Mouse (Mus musculus) adrenal gland, postnatal 36 days (tissue): Measurements from ENCODE around the gene Prrc2a. TPM values are rescaled to one million over a fixed set of nuclear protein-coding genes. Genes with fewer than 3 reads are reported as not detected.

Experiments
- DNase-seq, 2 experiments: peaks; one replicate each; pipeline ENCODE4 v3.0.0; 2021; ENCODE audit warnings: mixed read lengths in 1 of 2
- total RNA-seq, 2 experiments: library from RNA; stranded (reverse); gene quantifications; 2 replicates each; pipeline ENCODE4 v1.2.3; 2021

Gene Prrc2a
- total RNA-seq, 2 experiments from 2014 or later = 212 to 261 TPM

GRCm38 (mm10) chr17:35162730-35163129 lies 2.0 kb downstream of the Prrc2a start:
- peak; percentile 53 to 76 for DNase-seq

DNA sequence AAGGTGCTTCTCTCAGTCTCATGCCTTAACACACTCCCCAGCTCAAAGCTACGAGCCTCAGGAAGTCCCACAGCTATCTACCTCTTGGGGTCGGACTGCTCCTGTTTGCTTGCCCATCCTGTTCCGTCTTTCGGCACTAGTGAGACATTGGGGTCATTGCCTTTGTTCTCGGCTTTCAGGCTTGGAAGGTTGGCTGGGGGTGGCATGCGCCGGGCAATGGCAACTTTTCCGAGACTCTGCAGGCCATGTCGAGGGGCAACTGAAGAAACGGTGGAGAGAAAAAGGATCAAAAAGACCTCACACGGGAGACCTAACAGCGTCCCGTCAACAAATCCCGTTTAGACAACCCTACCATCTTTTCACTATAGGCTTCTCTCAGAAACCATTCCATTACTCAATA lies 2.6 kb downstream of the Prrc2a start:
- DNase-seq = no peak

DNA sequence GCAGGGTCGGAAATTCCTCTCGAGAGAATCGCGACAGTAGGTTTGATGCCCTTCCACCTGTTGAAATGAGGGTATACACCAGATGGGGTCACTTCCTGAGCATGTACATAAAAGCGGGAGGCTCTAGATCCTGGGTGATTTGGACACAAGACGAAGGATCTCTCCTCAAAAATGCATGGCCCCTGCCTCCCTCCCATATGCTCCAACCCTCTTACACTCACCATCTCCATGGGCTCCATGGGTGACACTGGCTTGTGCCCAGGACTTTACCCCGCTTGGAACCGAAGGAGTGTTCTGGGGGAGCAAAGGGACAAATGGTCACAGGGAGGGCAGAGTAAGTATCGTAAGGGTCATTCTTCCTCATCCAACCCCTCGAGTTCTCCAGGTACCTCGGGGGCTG lies 3.3 kb downstream of the Prrc2a start:
- no peak for DNase-seq

DNA sequence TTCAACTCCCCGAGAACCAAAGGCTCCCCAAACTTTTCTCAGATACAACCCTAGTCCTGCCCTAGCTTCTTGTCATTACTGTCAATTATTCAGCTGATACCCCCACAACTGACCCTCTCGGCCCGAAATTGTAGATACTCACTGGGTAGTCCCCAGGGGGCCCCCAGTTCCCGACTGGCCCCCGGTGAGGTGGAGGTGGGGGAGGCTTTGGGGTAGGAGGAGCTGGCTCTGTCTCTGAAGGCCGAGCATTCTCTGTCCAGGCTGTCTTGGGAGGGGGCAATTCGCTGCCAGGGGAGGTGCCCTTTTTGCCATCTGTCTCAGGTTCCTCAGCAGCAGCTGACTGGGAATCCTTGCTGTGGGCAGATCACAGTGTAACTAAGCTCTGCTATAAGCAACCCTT lies 5.1 kb downstream of the Prrc2a start:
- DNase-seq = no peak

- DNase-seq = no peak
Observed at GRCm38 (mm10) chr17:35158850-35159593, 5.7 kb downstream of the Prrc2a start.

DNA sequence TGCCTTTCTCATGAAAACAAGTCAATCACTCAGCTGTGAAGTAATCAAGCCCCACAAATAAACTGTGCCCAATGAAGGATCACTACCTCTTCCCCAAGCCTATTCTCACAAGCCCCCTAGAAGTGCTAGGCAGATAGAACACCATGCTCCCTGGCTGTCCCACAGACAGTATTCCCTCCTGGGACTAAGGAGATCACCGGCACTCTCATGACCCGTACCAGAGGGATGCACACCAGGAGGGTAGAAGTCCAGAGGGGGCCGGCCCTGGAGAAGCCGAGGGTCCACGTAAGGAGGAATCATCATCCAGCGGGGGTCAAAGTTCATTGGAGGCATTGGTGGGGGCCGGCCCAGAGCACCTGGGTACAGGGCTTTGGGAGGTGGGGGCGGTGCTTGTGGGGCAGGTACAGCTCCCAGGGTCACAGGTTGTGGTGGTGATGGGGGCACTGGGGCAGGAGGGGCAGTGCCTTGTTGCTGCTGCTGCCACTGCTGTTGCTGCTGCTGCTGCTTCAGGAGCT lies 7.0 kb downstream of the Prrc2a start:
- DNase-seq = no peak

DNA sequence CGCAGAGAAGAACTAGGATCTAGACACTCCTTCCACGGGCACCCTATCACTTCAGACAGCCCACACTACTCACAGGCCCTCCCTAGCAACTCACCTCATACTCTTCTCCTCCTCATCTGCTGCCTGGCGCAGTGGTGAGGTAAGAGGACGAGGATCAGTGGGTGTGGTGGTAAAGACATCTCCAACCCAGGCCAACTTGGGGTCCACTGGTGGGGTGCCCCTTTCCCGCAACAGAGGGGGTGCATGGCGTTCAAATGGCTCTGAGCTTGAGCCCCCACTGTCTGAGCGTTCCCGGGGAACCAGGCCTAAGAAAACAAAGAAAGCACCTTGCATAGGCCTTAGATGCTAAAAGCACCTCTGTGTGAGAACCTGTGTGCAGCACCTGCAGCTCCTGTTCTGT lies 7.4 kb downstream of the Prrc2a start:
- DNase-seq = no peak

DNA sequence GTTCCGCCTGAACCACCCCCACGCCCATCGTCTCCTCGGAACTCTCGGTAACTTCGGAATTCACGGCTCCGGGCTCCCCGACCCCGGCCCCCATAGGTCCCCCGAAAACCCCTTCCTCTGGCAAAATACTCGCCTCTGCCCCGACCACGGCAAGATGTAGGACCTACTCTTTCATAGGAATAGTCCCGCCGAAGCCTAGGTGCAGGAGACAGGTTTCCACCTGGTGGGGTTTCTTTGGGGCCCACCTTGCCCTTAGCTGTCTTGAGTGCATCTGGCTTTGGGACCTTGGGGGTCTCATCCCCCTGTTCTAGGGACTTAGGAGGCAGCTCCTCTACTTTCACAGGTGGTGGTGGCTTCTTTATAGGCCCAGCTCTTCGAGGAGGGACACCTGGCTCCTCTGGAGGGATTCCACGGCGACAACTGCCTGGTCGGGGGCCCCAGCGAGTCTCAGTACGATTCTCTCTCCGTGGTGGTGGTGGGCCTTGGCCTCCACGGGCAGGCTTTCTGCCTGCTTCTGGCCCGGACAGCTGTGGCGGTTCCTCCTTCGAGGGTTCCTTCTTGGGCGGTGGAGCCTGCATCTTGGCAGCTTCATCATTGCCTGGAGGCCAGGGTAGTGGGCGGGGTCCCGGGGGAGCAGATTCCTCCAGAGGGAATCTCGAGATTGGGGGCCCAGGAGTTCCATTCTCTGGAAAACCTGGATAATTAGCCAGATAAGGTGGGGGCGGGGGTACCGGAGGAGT lies 8.1 kb downstream of the Prrc2a start:
- no peak for DNase-seq

DNA sequence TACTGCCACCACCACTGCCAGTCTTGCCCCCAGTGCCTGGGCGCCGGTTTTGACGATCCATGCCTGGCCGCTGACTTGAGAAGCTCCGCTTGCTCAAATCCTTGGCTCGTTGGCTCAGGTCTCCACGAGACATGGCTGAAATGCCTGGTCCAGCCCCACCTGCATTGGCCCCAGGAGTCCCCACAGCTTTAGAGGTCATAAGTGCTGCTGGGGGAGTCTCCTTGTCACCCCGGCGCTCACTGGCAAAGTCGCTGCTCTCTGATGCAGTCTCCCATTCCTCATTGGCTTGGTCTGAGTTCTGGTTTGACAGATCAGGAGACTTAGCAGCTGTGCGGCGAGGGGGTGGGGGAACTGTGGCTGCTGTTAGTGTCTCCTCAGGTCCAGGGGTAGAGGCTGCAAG lies 9.2 kb downstream of the Prrc2a start:
- DNase-seq = no peak

DNA sequence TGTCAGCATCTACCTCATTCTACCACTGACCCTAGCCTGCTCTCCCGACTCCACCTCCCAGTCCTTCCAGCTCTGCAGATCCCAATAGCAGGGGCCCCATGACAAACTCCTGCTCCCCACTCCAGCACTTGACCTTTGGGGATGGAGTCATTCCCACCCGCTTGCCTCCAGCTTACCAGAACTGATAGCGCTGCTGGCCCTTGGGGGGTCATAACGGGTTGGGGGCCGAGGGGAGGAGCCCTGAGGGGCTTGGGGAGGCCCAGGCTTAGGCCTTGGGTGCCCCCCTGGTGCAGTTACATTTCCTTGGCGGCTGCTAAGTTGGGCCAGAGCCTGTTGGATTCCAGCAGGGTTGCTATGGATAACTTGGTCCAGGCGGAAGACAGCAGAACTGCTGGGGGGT lies 10.1 kb downstream of the Prrc2a start:
- DNase-seq = no peak

GRCm38 (mm10) chr17:35153931-35154330 lies 10.8 kb downstream of the Prrc2a start:
- no peak for DNase-seq

- DNase-seq = no peak
Observed at GRCm38 (mm10) chr17:35153077-35153476, 11.6 kb downstream of the Prrc2a start.

DNA sequence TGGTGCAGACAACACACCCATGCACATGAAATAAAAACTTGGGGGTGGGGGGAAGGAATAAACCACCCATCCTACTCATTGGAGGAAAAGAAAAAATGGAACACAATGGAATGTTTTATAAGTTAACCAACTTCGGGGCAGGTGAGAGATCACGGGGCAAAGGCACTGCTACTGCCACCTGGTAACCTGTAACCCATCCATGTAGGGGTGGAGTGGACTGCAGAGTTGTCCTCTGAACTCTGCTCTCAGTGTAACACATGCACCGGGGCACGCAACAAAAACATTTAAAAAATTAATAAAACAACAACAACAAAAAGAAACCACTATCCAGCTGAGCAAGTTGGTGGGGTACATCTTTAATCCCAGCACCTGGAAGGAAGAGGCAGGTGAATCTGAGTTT lies 12.6 kb downstream of the Prrc2a start:
- no peak for DNase-seq

DNA sequence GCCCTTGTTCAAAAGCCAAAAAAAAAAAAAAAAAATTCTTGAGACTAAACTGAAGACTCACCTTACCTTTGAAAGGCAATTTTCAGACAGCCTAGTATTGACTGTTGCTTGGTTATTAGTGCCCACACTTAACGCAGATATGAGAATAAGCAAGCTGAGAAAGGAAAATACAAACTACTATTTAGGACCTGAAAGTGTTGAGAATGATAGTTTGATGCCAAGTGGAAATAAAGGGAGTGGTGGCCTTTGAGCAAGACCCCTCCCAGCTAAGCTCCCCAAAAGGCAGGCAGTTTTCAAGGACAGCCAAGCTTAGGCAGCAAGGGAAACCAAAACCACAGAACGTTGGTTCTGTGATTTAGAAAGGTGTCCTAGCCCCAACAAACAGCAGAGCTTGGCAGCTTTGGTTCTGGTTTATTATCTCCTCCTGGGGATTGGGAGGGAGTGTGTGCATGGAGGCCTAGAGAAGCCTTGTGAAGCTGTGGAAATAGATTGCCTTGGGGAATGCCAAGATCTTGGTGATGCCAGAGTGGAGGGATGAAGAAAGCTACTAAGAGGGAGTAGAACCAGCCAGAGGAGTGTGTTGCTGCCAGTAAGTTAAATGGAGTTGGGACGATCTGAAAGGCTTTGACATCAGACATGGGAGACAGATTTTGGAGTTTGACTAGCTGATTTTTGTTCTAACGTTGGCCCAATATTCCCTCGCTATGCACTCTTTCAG lies 16.6 kb downstream of the Prrc2a start:
- peak in 1 of 2 experiments; percentile 12 for DNase-seq

- DNase-seq = no peak
Observed at GRCm38 (mm10) chr17:35147348-35147747, 17.3 kb downstream of the Prrc2a start.

DNA sequence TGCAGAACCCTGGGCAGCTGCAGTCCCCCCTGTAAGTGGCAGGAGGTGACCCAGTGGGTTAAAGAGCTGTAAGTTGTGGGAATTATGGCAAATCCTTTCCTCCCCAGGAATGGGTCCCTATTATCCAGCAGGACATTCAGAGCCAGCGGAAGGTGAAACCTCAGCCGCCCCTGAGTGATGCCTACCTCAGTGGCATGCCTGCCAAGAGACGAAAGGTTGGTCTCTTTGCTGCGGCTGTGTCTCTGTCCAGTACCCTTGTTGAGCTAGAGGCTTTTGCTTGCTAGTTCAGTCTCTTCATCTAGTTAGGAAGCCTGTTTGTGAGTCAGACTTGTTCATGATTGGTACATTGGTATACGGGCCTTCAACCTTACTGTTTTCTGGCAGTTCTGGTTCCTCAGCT lies 18.6 kb downstream of the Prrc2a start:
- DNase-seq = no peak

DNA sequence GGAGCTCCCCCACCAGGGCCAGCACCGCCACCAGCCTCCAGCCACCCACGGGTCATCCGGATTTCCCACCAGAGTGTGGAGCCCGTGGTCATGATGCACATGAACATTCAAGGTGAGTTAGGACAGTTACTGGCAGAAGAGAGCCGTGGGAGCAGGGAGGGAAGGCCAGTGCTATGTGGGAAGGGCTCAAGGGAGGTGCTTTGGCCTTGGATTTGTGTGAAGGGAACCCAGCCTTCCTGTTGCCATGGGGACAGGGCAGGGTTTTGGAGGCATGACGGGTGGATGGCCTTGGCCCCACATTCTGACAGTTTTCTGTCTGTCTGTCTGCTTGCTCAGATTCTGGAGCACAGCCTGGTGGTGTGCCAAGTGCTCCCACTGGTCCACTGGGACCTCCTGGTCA lies 22.7 kb downstream of the Prrc2a start:
- DNase-seq = peak; percentile 91 to 92

DNA sequence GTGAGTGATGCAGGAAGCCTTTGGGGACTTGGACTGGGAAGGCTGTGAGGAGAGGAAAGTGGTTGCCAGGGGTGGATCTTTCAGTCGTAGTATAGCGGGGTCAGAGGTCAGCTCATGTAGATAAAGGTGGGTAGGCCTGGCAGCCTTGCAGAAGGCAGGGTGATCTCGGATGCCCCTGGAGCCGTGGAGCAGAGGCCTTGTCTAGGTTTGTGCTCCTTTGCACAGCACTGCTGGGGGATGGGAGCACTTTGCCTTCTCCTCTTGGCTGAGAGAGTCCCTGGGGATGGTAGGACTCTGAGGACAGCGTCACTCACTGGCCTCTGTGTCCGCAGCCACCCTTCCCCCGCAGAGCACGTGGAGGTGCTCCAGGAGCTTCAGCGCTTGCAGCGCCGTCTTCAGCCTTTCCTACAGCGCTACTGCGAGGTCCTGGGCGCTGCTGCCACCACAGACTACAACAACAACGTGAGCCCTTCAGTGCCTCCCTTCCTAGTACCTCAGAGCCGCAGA lies 24.2 kb downstream of the Prrc2a start:
- DNase-seq = peak; percentile 47 to 67

GRCm38 (mm10) chr17:35139269-35139668 lies 25.4 kb downstream of the Prrc2a start:
- peak; percentile 48 to 50 for DNase-seq

DNA sequence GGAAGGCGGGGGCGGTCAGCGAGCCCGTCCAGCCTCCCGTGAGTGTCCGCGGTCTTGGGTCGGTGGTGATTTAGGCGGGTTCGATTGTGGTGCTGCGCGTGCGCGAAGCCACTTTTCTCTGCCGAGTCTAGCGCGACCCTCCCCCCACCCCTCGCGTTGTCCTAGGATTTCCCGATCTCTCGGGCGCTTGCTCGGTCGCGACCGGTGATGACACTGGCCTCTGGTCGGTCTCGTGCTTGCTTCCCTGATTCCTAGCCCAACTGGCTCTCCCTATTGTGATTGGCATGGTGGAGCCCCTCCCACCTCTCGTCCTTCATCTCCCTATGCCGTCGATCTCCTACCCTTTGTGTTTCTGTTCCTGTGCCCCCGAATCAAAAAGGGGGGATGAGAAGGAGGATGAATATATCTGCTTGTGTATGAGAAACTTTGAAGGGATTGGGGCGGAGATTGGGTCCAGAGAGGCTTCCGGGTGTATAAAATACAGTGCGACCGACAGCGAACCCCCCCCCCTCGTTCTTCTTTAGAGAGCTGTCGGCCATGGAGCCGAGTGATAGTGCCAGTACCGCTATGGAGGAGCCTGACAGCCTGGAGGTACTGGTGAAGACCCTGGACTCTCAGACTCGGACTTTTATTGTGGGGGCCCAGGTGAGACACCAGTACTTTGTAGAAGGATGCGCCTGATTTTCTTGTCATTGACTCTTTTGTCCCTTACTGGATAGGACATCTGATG lies 28.9 kb downstream of the Prrc2a start:
- DNase-seq = no peak

DNA sequence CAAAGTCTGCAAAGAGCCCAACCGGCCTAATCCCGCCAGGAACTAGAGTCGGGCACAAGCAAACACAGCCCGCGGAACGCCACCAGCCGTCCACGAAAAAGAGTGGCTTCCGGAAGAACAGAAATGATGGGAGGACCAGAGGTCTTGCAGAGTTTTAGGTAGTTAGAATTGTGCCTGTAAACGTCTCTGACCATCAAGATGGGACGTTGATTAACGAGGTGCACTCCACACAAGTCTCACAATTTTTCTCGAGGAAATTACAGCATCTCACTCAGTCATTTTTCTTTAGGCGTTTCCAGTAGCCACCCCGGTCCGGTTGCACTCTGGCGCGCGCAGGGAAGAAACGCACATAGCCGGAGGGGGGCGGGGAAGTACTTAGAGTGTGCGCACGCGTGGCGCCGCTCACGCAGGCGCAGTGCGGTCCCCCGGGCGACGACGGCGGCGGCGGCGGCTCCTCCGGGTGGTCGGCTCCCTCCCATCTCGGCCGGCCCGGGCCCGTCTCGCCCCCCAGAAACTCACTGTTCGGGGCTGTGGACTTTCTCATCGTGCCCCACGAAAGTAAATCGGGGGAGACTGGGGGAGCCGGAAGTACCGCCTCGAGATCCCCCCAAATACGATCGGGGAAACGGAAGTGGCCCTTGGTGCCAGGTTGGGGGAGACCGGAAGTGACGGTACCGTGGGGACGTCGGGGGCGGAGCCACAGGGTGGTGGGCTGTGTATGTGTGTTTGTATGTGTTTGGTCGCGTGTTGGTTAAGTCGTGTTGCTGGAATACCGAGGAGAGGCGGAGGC lies 29.7 kb downstream of the Prrc2a start, which contains the start of gene Bag6:
Gene Bag6 (plus strand): TSS at position 378 of the 790 bp plus-strand sequence.
- peak; percentile 94 to 95 for DNase-seq
